Mouse (Mus musculus) lung, adult 18-20 months (tissue): Measurements from ENCODE around the gene Gab2.

Experiments
- DNase-seq, 2 experiments: peaks; one replicate each; pipeline ENCODE4 v3.0.0; 2022; ENCODE audit warnings: mixed read lengths in 2 of 2

The Gab2 gene

DNA sequence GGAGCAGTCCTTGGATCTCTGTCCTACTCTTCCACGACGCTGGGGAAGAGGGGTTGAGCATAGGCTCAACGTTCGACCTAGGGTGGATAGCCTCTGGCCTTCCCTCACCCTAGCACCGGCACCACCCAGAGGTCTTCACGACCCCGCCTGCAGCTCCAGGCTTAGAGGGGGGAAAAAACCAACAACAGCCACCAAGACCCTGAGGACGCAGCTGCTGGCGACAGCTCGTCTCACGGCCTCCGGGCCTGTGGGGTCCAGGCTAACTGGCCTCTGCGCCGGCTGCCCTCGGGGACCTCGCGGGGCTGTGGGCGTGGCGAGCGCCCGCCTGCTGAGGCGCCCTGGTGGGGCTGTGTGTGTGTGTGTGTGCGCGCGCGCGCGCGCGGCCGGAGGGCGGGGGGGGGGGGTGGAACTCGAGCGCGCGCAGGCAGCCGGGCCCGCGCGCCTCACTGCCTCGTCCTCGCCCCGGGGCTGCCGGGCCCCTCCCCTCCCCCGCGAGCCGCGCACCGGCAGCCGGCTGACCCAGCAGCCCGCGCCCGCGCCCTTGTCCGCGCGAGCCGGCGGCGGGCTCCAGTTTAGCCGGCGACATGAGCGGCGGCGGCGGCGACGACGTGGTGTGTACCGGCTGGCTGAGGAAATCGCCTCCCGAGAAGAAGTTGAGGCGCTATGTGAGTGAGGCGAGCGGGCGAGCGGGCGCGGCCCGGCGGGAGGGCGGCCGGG is at the start of gene Gab2:
Gab2 (plus strand) TSS at position 345 of the 717 bp plus-strand sequence.
- DNase-seq = peak; percentile 74 to 78

DNA sequence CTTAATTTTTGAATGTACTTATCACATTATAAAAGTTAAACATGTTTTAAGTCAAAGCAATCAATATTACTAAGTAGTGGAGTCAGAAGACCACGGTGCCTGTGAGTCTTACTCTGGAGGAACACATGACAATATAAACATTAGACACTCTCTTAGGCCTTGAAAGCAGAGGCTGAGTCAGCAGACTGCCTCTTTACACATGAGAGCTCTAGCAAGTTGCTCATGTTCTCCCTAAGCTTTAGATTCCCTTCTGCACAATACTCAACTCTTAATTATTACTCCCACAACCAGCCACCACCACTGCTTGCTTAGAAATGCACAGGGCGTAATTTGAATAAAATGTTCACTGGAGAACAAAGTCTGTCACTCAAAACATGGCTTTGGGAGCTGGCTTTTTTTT is 49.0 kb upstream of the Gab2 start:
- DNase-seq = no peak

DNA sequence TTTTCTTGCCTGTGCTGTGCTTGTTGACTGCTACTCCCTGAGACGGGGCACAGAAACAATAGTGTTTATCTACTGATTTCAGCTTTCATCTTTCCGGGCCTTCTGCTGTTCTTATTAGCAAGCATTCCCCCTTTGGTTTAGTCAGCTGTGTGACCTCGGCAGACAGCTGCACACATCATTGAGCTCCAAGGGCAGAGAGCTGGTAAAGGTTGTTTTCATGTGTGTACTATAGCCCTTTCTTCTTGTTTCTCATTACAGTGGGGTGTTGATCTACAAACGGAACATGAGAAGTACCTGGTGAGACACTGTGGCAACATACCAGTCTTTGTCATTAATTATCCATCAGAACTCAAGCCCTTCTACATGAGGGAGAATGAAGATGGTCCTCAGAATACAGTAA is 41.7 kb upstream of the Gab2 start:
- no peak for DNase-seq

DNA sequence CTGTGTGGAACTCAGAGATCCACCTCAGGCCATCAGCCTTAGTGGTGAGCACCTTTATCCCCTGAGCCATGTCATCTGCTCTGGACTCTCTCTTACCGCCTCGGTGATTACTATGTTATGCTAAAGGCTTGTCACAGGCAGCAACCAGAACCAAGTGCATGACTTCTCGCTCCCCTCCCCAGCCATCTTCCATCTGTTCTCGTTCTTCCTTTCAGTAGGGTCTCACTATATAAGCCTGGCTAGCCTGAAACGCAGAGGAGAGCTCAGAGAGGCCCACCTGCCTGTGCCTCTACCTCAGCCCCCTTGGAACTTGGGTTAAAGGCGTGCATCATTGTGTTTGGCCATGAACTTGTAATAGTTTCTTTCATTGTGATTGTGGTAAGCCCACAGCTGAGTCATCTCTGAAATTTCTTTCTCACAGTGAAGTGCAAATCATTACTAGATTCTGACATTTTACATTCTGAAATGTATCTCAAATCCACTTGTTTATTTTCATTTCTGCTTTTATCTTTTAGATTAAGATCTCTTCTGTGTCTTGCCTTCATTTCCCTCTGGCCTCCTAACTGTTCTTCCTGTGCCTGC is 39.4 kb upstream of the Gab2 start:
- no peak for DNase-seq

DNA sequence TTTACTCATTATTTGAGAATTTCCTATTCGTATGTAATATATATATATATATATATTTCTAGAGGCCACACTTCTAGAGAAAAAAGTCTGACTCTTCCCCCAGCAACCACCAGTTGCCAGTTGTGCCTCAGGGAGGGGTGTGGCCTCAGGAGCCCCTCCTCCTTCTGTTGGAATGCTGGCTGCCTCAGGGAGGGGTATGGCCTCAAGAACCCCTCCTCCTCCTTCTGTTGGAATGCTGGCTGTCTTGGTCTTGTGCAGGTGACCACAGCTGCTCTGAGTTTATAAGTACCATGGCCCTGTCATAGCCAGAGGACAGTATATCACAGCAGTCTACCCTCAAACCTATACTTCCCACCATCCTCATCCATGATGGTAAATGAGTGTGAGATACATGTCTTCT is 38.4 kb upstream of the Gab2 start:
- no peak for DNase-seq

DNA sequence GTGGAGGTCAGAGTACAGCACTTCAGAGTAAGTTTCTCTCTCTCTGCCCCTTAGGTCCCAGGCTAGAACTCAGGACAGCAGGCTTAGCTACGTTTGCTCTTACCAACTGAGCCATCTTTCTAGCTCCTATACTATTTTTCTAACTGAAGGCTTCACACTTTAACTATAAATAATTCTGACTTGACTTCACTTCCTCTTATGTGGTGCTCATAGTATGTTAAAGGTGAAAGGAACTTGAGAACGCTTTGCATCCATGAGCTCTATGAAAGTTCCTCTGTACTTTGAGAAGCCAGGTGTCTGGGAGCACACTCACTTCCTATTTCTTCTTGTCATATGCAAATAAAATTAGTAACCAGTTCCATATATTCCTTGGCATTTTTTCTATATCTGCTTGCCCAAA is 20.4 kb upstream of the Gab2 start:
- no peak for DNase-seq

DNA sequence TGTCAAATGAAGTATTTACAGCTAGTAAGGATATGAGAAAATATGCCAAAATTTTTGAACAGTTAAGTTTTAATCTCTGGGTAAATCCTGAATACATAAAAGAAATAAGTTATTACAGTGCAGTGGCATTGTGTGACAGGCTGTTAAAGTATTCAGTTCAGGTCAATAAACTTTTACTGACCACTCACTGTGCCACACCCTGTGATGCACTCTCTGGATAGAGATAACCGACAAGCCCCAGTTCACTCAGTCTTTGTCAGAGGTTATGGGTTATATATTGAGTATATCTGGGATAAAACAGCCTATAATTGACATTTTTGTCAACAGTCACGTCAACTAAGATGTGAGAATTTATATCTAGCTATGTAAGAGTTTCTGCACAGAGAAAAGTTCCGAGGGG is 9.9 kb upstream of the Gab2 start:
- DNase-seq = no peak

DNA sequence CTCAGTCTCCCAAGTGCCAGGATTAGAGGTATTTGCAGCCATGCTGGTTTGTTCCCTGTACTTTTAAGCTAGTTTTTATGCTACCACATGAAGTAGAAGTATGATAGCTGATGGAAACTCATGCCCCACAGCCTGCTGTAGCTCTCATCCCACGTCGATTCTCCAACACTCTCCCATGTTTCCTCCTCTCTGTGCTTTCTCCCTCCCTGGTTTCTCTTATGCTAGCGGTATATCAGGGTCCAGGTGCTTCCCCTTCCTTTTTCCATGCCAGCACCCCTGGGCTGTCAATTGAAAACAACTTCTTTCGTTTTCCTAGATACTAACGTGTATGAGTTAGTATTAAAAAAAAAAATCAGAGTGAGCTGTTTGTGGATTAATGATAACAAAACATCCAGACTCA is 9.3 kb upstream of the Gab2 start:
- DNase-seq = no peak

DNA sequence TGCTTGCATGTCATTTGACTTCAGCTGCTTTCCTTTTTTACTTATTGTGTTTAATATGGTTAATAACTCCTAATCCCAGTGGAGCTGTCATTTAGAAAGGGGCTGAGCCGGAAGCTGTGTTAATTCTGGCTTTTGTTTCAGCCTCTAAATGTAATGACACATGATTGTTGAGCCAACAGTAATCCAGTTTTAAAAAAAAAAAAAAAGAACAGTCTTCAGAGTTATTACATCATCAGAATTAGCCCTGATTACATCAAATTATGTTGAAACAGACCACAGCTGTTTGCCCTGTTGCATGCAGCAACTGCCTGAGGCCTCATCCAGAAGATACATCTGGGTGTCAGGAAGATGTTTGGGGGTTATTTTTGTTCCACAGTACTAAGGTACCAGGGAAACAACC is 6.4 kb upstream of the Gab2 start:
- no peak for DNase-seq

DNA sequence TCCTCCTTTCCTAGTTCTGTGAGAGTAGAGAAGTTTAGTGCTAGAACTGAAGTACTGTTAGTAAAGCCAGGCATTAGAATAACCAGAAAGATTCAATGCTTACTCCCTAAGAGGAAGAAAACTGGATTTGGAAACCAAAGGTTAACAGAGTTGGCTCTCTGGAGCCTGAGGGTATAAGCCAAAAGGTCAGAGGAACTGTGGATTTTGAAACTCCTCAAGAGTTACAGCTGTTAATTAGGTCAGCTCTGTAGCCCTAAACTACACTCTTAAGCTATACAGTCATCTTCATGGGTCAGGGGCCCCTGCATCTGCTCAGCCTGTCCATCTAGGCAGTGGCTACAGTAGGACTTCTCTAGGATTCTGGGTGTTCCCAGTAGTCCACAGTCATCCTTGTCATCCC is 4.4 kb upstream of the Gab2 start:
- no peak for DNase-seq

DNA sequence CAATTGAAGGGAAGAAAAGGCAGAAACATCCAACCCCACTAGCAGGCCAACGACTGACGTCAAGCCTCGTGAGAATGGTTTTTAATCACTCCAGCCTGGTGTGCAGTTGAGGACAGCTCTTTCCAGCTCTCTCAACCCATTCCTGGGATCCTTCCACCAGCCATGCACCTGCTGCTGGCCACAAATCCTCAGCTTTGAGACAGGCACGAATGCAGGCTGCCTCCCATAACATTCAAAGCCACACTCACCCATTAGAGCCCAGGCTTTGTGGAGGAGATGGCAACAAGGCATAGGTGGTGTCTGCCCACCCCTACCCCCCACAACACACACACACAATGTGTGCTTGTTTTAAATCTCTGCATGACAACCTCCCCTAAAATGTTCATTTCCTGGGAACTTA is 2.7 kb upstream of the Gab2 start:
- DNase-seq = no peak

DNA sequence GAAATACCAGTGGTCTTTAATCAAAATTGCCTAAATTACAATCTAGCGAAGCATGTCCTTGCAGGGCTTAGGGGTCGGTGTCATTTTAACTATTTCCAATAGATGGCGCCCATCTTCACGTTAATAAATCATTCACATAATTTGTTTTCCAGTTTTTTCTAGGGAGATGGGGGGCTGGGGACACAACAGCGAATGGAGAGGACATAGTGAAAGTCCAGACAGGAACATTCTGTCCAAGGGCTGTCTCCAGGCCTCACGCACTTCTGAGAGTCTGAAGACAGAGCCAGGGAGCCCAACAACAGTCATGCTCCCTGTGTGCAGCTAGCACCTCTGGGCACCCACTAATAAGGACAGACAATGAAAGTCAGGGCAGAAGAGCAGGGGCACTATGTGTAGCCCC is 2.2 kb upstream of the Gab2 start:
- DNase-seq = peak in 1 of 2 experiments; percentile 61

DNA sequence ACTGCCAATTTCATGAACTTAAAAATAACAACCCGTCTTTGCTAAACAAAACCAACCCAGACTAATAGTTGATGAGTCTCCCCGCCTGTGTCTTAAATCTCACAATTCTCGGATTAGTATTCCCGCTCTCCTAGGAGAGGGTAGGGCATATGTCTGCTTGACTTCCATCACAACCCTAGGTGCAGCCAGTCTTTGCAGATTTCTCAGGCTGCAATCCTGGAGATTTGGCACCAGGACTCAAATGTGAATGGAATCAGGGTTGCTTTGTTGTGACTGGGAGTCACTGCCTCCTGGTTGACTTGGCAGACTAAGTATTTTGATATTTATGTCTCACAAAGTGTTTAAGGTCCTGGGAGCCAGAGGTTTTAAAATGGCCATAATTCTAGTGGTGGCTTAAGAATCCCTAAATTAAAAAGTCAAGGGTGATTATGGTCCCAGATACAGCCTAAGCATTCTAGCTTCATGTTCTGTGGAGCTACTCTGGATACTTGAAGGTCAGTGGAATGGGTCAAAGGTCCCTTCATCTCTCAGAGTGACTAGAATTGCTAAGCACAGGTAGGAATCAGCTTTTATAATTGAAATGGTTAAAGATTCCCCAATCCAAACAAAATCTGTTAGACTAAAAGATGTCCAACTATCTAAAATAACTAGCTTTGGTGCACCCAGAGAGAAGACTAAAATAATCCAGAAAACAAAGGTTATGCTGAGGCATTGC is 1.6 kb upstream of the Gab2 start:
- DNase-seq = no peak

DNA sequence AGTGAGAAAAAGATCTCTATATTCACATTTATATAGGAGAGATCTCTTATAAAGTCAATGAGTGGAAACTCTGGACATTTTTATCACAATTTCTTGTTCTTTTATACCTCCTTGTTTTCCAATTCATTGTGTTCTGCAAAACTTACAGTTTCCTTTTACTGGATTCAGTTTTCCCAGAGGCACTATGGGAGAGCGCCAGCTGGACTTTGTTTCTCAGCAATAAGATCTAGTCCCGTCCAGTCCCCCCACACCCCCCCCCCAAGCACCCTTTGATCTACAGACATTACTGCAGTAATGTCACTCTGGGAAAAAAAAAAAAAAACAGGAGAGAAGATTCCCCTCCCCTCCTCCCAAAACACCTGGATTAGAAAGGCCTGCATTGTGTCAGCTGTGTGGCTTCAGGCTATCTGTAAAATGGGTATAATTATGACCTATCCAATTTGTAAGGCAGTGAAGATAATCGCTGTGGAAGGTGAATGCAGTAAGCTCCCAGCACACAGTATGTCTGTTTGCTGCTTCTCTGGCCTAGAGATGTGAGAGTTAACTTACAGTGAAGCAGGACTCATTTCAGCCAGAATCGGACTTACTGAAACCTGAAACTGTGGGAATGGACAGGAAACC is 655 bp upstream of the Gab2 start:
- DNase-seq = no peak

DNA sequence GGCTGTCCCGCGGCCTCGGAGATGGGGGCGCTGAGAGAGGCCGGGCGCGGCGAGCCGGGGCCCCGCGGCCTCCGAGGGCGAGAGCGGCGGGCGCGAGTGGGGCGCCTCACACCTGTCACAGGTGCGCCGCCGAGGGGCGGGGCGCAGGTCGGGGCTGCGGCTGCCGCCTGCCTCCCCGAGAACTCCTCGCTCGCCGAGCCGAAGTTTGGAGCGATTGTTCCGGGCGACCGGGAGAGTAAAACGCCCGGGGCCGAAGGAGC is 503 bp downstream of the Gab2 start:
- DNase-seq = no peak

DNA sequence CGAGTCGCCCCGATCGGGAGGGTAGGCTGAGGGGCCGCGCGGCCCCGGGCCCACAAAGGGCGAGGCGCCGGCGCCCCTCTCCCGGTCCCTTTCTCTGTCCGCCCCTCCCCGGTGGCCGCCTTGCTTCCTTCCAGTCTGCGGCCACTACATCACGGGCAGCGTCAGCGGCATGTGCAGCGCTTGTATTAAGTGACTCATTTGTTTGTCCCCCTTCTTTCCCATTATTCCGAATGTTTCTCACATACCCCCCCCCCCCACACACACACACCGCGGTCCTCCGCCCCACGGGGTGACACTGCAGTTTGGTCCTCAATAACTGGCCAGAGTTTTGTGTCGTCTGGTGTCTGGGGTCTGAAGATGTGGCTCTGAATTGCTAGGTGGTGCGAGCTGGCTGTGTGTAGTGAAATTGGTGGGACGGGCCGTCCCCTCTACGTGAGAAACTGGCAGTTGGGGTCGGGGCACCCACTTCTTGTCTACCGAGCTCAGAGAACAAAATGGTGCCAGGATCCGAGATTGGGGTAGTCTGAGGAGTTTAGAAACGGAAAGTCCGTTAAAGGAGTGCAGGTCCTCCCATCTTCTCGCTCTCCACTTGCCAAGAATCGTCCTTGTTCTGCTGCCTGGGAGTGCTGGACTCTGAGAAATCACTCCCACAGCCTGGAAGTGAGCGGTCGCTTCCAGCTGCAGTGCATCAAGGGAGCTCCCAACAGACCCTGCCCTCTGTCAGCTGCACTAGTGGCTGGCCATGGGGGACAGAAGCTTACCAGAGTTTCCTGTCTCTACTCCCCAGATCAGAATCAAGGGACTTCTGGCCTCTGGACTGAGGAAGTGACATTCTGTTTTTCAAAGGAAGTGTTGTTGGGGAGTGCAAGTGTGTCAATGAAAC is 1.1 kb downstream of the Gab2 start:
- DNase-seq = peak; percentile 66 to 76

DNA sequence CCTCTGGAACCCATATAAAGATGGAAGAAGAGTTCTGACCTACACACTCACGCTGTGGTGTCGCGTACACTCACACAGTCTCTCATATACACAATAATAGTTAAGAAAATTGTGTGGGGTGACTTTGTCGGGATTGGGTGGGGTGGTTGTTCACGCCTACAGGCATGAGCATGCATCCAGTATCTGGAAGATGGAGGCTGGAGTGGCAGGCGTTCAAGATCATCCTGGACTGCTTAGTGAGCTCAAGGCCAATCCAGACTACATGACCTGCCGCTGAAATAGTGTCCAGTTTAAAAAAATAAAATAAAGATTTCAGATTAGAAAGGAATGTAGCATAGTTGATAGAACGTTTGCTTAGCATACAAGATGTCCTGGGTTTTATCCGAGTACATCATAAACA is 2.2 kb downstream of the Gab2 start:
- no peak for DNase-seq

DNA sequence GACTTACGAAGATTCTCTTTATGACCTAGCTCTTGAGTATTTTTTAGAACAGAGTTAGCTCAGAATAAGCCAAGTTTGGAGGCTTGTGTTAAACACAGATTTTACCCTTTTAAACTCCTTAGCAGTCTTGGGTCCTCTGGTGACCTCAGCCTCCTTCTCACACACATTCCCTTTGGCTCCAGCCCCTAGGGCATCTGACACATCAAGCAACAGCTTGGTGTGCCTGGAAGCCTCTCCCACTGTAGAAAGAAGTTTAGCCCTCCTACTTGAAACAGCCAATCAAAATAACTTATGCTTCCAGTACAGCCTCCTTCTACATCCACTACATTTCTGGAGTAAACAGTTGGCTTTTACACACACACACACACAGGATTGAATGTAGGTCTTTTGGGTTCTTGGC is 2.8 kb downstream of the Gab2 start:
- peak; percentile 51 to 56 for DNase-seq

DNA sequence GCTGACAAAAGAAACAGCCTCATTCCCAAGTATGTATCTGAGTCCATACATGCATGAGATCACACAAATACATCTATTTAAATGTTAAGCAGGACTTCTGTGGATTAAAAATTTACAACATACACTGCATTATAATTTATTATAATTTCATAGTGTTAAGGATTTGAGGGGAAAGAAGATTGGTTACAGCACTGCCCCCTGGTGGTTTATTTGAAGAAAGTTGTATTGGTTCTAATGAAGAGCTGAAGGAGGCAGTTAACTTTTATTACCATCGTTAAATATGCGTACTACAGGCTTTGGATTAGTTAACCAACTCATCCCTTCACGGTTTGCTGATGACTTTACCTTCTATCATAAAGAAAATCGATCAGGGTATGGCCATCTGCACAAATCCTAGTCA is 3.9 kb downstream of the Gab2 start:
- DNase-seq = peak in 1 of 2 experiments; percentile 25

DNA sequence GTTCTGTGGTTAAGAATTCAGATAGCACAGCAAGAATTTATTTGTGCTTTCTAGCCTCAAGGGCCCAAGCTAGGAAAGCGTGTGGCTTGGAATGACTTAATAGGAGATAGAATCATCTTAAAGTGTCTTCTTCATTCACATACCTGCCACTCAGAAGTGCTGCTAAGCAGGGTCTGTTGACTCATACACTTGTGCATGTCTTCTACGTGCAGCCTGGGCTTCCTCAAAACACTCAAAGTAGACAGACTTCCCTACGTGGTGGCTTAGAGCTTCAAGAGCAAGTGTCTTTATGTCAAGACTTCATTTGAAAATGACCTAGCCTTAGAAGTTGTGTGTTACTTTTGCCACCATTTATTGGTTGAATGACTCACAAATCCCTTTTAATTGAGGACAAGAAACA is 12.9 kb downstream of the Gab2 start:
- DNase-seq = no peak

DNA sequence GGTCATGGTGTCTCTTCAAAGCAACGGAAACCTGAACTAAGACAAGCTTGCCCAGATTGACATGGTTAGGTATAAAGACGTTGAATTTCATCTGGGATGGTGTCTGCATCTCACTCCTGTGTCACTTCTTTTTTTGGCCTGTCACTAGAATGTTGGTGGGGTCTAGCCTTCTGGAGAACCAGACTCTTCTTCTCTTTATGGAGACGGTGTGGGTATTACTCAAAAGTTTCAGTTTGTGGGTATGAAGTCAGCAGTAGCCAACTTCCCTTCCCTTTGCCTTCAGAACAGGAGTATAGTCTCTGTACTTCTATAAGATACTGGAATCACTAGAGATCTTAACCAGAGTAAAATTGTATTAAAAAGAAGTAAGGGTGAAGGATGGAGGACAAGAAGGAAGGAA is 26.7 kb downstream of the Gab2 start:
- no peak for DNase-seq

DNA sequence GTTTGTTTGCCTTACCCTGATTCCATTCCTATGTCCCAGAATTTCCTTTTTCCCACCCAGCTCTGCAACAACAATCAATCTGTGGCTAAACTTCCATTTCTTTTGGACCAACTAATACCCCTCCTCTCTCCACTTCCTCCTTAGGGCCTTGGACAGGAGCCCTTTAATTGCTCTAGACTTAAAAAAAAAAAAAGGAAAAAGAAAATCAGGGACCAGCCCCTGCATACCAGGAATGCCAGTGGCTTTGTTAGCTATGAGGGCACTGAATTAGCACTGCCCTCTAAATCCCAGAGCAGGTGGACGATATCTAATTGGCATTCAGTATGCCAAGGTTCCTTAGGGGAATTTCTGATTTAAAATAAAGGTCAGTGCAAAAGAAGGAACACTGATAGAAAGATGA is 47.6 kb downstream of the Gab2 start:
- no peak for DNase-seq

DNA sequence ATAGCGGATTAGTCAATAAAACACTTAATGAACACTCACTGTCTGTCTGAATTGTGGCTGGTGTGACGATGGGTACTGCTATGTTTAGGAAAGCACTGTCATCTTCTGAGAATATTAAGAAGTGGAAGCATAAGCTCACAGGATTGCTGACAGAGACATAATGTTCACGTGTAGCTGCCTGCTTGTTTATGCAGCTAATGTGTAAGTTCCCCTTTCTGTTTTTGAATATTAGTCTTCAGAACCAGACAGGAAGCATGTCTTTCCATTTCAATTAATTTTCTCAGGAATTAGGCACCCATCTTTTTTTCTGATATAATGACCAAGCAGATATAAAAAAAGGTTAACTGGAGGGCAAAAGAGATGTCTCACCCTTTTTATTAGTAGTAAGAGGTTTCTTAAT is 55.1 kb downstream of the Gab2 start:
- DNase-seq = no peak
